Mouse (Mus musculus): ENCODE results near the gene Mier1. TPM values are rescaled to one million over a fixed set of nuclear protein-coding genes. Genes with fewer than 3 reads are reported as not detected.

The Mier1 gene
- total RNA-seq, 1 experiment from 2014 or later, result 119 TPM

Other genes with a start within 250 kb of the Mier1 start
- 1.6 and 2.1 TPM in 2 replicates for gene Tctex1d1, start 135.8 kb upstream of the Mier1 start, total RNA-seq (2017)
- gene Insl5, start 87.5 kb upstream of the Mier1 start, total RNA-seq (2017), result not detected in 2 replicates
- 6.3 and 6.5 TPM in 2 replicates for gene Wdr78, start 165 bp downstream of the Mier1 start, total RNA-seq (2017)
- gene Slc35d1, start 100.8 kb downstream of the Mier1 start, total RNA-seq (2017), result 3.2 and 8.6 TPM in 2 replicates
- gene 4921539E11Rik, start 176.5 kb downstream of the Mier1 start, total RNA-seq (2017), result not detected in 2 replicates
- gene Oma1, start 199.4 kb downstream of the Mier1 start, total RNA-seq (2017), result 47.5 and 58.2 TPM in 2 replicates